Mouse (Mus musculus) cerebellum, adult 2 months (tissue): ENCODE measurements around the gene Cdhr3.

Experiments used
- CTCF ChIP-seq: fragments of 200-500 bp; IDR thresholded peaks from 2 replicates; pipeline ENCODE4 v1.5.1; 2011; ENCODE audit warnings: low read depth, mild to moderate bottlenecking, control low read depth, low read length, moderate library complexity, borderline replicate concordance; ENCODE audit not compliant: insufficient read depth
- POLR2A ChIP-seq: fragments of 200-500 bp; IDR thresholded peaks from 2 replicates; pipeline ENCODE4 v1.6.1; 2011; ENCODE audit warnings: low read length, control low read depth, borderline replicate concordance; ENCODE audit not compliant: insufficient read depth

GRCm38 (mm10) chr12:33021140-33021539 is 71.5 kb downstream of the Cdhr3 start:
- TF ChIP-seq CTCF = no peak
- TF ChIP-seq POLR2A = no peak
